Mouse (Mus musculus): ENCODE measurements around the gene 1700029H14Rik.

The 1700029H14Rik gene

DNA sequence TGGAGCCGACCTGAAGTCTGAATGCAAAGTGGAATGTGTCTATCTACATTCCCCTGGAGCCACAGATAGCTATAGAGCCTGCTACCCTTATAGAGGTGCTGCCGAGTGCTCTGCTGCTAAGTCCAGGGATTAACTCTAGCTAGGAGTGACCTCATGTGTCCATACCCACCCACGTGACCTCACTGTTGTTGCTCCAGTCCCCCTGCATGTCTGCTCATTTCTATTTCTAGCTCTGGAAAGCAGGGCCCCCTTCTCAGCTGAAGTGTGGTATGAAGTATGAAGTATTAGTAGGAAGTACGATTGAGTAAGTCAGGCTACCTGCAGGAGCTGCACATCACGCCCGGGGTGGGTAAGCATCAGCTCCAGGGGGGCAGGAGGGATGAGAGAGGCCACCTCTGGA lies 35.5 kb upstream of the 1700029H14Rik start:
- TF ChIP-seq NANOG (IDR thresholded peaks at IDR 0.05; ENCODE audit: borderline replicate concordance, low read length), result no peak
- no peak for TF ChIP-seq POU5F1 (IDR thresholded peaks at IDR 0.05; ENCODE audit: borderline replicate concordance, low read length)
- no peak for TF ChIP-seq CTCF (conservative IDR thresholded peaks at IDR 0.05; ENCODE audit: low read length)
- Histone ChIP-seq H3K36me3 (ENCODE audit: insufficient read depth, low read length) (no peaks in the 10 kb centered on the region), H3K4me3 (replicated peaks; ENCODE audit: low read length) (no peak overlapping the region), H3K27me3 (ENCODE audit: insufficient read depth, low read length) (peaks cover 6% of the 10 kb centered on the region; the same call in 1 of the 2 replicates), H3K4me1 (replicated peaks; ENCODE audit: low read depth, low read length) (peaks cover 47% of the 10 kb centered on the region), H3K9me3 (ENCODE audit: low read length) (no peaks in the 10 kb centered on the region)

DNA sequence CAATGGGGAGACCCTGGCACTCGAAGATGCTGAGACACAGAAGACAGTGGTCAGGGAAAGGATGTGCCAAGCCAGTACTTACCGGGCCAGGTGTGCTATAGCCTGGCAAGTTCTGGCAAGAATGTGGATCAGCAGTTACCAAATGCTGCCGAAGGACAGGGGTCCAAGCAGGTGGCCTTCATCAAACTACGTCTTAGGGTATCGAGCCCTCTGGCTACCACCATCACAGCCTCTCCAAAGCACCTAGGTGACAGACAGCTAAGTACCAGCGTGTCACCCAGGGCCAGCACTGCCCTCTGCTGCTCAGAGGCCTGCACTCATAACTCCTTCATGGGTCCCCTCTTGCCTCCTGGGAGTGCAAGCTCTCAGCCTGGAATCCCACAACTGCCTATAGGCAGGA lies 33.6 kb upstream of the 1700029H14Rik start:
- no peak for TF ChIP-seq CTCF (conservative IDR thresholded peaks at IDR 0.05; ENCODE audit: low read length)

DNA sequence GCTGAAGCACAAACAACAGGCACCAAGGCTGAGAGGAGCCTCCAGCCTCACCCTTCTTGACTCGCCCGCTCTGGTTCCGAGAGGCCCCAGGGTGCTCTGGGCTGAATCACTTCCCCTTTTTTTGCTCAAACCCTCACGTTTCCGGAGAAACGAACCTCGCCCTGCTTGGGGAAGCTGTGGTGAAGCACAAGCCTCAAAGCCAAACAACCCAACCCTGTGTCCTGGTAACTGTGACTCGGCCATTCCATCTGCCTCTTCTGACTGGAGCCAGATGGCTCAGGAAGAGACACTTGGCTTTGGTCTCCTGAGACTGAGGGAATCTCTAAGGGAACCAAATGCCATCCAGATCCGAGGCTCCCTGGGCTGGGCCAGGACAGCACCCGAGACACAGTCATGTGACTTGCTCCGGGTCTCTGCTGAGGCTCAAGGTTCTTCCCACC lies 32.6 kb upstream of the 1700029H14Rik start:
- Histone ChIP-seq H3K4me1 (replicated peaks; ENCODE audit: low read depth, low read length) (peaks cover 22% of the 10 kb centered on the region), H3K36me3 (ENCODE audit: insufficient read depth, low read length) (no peaks in the 10 kb centered on the region), H3K27me3 (ENCODE audit: insufficient read depth, low read length) (no peaks in the 10 kb centered on the region), H3K9me3 (ENCODE audit: low read length) (no peaks in the 10 kb centered on the region), H3K4me3 (replicated peaks; ENCODE audit: low read length) (0 out of 2 replicates have a peak overlapping the region, but pooled peaks have one; percentile 26)
- no peak for TF ChIP-seq POU5F1 (IDR thresholded peaks at IDR 0.05; ENCODE audit: borderline replicate concordance, low read length)
- no peak for TF ChIP-seq CTCF (conservative IDR thresholded peaks at IDR 0.05; ENCODE audit: low read length)
- TF ChIP-seq NANOG (IDR thresholded peaks at IDR 0.05; ENCODE audit: borderline replicate concordance, low read length), result no peak

More for the DNA sequence above, 33.6 kb upstream of the 1700029H14Rik start:
- H3K4me3 ChIP-seq (replicated peaks; ENCODE audit: low read length), result no peak overlapping the region
- peaks cover 32% of the 10 kb centered on the region for H3K4me1 ChIP-seq (replicated peaks; ENCODE audit: low read depth, low read length)
- H3K27me3 ChIP-seq (ENCODE audit: insufficient read depth, low read length), result peaks cover 6% of the 10 kb centered on the region; the same call in 1 of the 2 replicates
- H3K9me3 ChIP-seq (ENCODE audit: low read length), result no peaks in the 10 kb centered on the region
- no peaks in the 10 kb centered on the region for H3K36me3 ChIP-seq (ENCODE audit: insufficient read depth, low read length)

DNA sequence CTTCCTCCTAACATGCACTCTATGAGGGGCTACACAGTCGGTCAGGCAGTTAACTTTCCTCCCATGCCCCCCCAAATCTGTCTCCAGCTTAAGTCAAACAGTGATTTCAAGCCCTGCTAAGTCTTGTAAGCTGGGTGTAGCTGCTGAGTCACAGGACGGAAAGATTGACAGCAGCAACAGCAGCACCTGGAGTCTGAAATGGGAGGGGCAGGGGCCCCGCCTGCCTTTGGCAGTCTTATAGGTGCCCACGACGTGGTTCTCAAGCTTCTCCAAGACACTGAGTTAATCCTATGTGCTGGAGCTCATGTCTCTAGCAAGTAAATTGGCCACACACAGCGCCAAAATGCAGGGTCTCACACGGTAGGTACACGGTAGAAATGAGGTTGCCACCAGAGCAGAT lies 31.1 kb upstream of the 1700029H14Rik start:
- Histone ChIP-seq H3K4me3 (replicated peaks; ENCODE audit: low read length) (no peak overlapping the region), H3K27me3 (ENCODE audit: insufficient read depth, low read length) (no peaks in the 10 kb centered on the region), H3K36me3 (ENCODE audit: insufficient read depth, low read length) (no peaks in the 10 kb centered on the region), H3K9me3 (ENCODE audit: low read length) (no peaks in the 10 kb centered on the region), H3K4me1 (replicated peaks; ENCODE audit: low read depth, low read length) (peaks cover 21% of the 10 kb centered on the region)
- TF ChIP-seq CTCF (conservative IDR thresholded peaks at IDR 0.05; ENCODE audit: low read length) (no peak), NANOG (IDR thresholded peaks at IDR 0.05; ENCODE audit: borderline replicate concordance, low read length) (no peak), POU5F1 (IDR thresholded peaks at IDR 0.05; ENCODE audit: borderline replicate concordance, low read length) (no peak)

DNA sequence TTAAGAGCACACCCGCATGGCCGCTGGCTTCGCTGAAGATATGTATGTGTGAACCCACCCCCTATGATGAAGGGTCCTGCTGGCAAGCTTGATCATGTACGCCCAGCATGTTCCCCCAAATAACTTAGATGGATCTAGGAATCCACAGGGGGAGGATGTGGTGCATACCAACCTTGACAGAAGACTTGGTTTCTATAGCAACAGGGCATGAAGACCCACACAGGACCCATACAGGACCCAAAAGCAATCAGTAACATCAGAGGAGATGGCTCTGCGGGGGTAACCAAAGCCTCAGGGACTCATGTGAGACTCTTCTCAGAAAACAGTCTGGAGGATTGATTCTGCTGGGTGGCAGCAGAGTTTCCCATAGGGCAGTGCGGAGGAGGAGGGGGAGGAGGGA lies 29.0 kb upstream of the 1700029H14Rik start:
- TF ChIP-seq CTCF (conservative IDR thresholded peaks at IDR 0.05; ENCODE audit: low read length) (no peak), POU5F1 (IDR thresholded peaks at IDR 0.05; ENCODE audit: borderline replicate concordance, low read length) (no peak), NANOG (IDR thresholded peaks at IDR 0.05; ENCODE audit: borderline replicate concordance, low read length) (no peak)
- no peaks in the 10 kb centered on the region for H3K36me3 ChIP-seq (ENCODE audit: insufficient read depth, low read length)
- H3K9me3 ChIP-seq (ENCODE audit: low read length), result no peaks in the 10 kb centered on the region
- H3K4me1 ChIP-seq (replicated peaks; ENCODE audit: low read depth, low read length), result peaks cover 21% of the 10 kb centered on the region
- H3K27me3 ChIP-seq (ENCODE audit: insufficient read depth, low read length), result no peaks in the 10 kb centered on the region
- H3K4me3 ChIP-seq (replicated peaks; ENCODE audit: low read length), result no peak overlapping the region

DNA sequence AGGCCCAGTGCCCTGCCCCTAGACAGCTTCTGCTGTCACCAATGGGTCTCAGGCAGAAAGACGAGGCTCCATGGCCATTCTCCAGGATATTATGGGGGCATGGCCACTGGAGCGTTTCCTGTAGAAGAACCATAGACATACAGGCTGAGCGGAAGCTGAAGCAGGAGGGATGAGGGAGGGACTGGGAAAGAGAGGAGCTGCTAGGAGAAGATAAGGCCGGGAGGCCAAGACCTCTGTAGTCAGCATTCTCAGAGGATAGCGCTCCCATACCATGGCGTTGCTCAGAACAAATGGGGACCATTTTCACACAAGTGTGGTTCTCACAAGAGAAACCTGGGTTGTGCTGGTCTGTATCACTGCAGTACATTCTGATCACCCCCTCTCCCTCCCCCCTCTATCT lies 26.8 kb upstream of the 1700029H14Rik start:
- Histone ChIP-seq H3K4me1 (replicated peaks; ENCODE audit: low read depth, low read length) (peaks cover 11% of the 10 kb centered on the region), H3K27me3 (ENCODE audit: insufficient read depth, low read length) (no peaks in the 10 kb centered on the region), H3K4me3 (replicated peaks; ENCODE audit: low read length) (no peak overlapping the region), H3K36me3 (ENCODE audit: insufficient read depth, low read length) (no peaks in the 10 kb centered on the region), H3K9me3 (ENCODE audit: low read length) (no peaks in the 10 kb centered on the region)
- TF ChIP-seq CTCF (conservative IDR thresholded peaks at IDR 0.05; ENCODE audit: low read length), result no peak
- no peak for TF ChIP-seq NANOG (IDR thresholded peaks at IDR 0.05; ENCODE audit: borderline replicate concordance, low read length)
- no peak for TF ChIP-seq POU5F1 (IDR thresholded peaks at IDR 0.05; ENCODE audit: borderline replicate concordance, low read length)

DNA sequence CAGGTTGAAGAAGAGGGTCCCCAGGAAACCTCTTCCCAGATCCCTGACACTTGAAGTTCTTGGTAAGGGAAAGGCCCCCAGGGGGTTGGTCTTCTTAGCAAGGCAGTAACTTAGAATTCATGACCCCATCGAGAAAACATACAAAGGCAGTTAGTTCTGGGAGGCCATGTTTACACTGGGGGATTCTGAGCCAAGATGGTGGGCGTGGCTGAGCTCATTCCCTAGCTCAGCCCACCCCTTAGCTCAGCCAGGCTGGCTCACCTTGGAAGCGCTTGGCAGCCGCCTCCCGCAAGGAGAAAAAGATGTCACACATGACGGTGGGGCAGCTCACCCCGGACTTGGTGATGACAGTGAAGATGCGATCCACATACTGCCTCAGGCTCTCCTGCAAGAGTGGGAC lies 22.4 kb upstream of the 1700029H14Rik start:
- H3K4me3 ChIP-seq (replicated peaks; ENCODE audit: low read length), result no peak overlapping the region
- H3K36me3 ChIP-seq (ENCODE audit: insufficient read depth, low read length), result no peaks in the 10 kb centered on the region
- TF ChIP-seq NANOG (IDR thresholded peaks at IDR 0.05; ENCODE audit: borderline replicate concordance, low read length), result no peak
- no peak for TF ChIP-seq CTCF (conservative IDR thresholded peaks at IDR 0.05; ENCODE audit: low read length)
- no peak for TF ChIP-seq POU5F1 (IDR thresholded peaks at IDR 0.05; ENCODE audit: borderline replicate concordance, low read length)
- H3K4me1 ChIP-seq (replicated peaks; ENCODE audit: low read depth, low read length), result no peaks in the 10 kb centered on the region
- H3K27me3 ChIP-seq (ENCODE audit: insufficient read depth, low read length), result no peaks in the 10 kb centered on the region
- peaks cover 6% of the 10 kb centered on the region for H3K9me3 ChIP-seq (ENCODE audit: low read length)

DNA sequence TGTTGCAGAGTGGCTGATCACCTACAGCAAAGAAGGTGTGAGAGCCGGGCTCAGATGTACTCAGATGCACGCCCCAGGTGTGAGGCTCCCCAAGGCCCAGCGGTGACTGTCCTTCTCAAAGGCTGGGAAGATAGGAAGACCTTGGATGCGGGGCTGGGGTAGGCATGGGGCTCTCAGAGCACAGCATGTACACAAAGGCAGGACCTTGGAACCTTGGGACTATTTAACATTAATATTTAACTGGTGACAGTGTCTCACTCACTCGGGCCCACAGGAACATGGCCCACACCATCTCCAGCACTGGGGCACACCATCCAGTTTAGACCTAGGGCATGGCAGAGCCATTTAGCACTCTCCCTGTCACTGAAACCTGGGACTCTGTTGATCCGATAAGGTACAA lies 15.6 kb upstream of the 1700029H14Rik start:
- no peak for TF ChIP-seq CTCF (conservative IDR thresholded peaks at IDR 0.05; ENCODE audit: low read length)
- no peak for TF ChIP-seq NANOG (IDR thresholded peaks at IDR 0.05; ENCODE audit: borderline replicate concordance, low read length)
- TF ChIP-seq POU5F1 (IDR thresholded peaks at IDR 0.05; ENCODE audit: borderline replicate concordance, low read length), result no peak
- Histone ChIP-seq H3K4me3 (replicated peaks; ENCODE audit: low read length) (no peak overlapping the region), H3K4me1 (replicated peaks; ENCODE audit: low read depth, low read length) (no peaks in the 10 kb centered on the region), H3K9me3 (ENCODE audit: low read length) (peaks cover 5% of the 10 kb centered on the region), H3K36me3 (ENCODE audit: insufficient read depth, low read length) (no peaks in the 10 kb centered on the region), H3K27me3 (ENCODE audit: insufficient read depth, low read length) (no peaks in the 10 kb centered on the region)

DNA sequence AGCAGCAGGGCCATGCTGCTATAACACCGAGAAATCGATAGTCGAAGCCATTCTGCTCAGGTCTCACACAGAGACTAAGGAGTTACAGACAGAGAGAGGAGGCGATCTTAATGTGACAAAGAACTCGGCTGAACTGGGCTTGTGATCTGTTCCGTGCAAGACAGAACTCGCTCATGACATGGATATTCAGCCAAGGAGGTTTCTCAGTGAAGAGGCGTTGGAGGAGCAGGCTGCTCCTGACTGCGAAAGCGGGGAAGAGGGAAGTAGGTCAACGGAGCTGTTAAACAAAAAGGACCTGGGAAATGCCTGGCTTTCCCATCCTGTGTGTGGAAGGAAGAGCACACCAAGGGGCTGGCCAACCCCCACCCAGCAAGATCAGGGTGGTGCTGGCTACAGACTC lies 9.7 kb upstream of the 1700029H14Rik start:
- Histone ChIP-seq H3K9me3 (ENCODE audit: low read length) (no peaks in the 10 kb centered on the region), H3K27me3 (ENCODE audit: insufficient read depth, low read length) (no peaks in the 10 kb centered on the region), H3K4me3 (replicated peaks; ENCODE audit: low read length) (no peak overlapping the region), H3K4me1 (replicated peaks; ENCODE audit: low read depth, low read length) (peaks cover 13% of the 10 kb centered on the region), H3K36me3 (ENCODE audit: insufficient read depth, low read length) (no peaks in the 10 kb centered on the region)
- no peak for TF ChIP-seq POU5F1 (IDR thresholded peaks at IDR 0.05; ENCODE audit: borderline replicate concordance, low read length)
- TF ChIP-seq NANOG (IDR thresholded peaks at IDR 0.05; ENCODE audit: borderline replicate concordance, low read length), result no peak
- no peak for TF ChIP-seq CTCF (conservative IDR thresholded peaks at IDR 0.05; ENCODE audit: low read length)

Measured in E14TG2a.4 (cell line).